Comparison of ENCODE assay signal across 8 mouse cellular contexts in the genomic region with DNA sequence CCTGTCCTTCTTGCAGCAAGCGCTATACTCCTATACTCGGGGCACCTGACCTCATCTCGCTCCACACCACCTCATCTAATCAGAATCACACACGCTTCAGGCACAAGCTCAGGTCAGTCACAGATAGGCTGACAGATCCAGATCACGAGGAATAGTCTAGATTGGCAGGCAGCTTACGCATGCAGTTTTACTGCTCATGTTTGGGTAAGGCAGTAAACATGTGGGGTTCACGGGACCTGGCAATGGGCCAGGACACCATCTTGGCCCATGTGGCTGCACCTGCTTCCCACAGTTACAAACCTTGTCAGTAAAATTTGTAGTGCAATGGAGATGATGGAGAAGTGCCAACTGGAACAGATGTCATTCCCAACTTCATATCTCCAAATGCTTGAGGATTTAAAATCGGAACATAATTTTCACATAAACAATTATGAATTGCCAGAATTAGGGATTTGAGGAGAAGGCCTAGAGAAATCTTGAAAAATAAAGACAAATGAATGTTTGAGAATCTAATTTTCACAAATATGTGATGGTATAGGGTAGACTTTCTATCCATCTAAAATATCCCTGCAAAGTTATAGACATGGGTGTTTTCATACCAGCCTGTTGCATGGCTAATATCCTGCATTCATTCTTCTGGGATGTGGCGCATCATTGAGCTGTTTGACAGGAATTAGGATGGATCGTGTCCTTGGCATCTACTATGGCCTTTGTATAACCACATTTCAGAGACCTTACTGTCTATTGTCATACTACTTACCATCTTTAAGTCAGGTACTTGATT.
DNase-seq lines count a peak whose midpoint lies in the region; ATAC-seq and TF ChIP-seq lines count a peak whose summit lies in the region.

No protein-coding gene starts in this region.

- TF ChIP-seq POLR2A in myocyte (IDR thresholded peaks at IDR 0.05; ENCODE audit: insufficient read length, low read depth), result no peak
- TF ChIP-seq POLR2A in kidney, adult 2 months (IDR thresholded peaks at IDR 0.05; ENCODE audit: low read depth, low read length), result no peak

- no peak for TF ChIP-seq CTCF in kidney, adult 2 months (conservative IDR thresholded peaks at IDR 0.05; ENCODE audit: insufficient read depth, insufficient read length, low read depth, low read length)

- no peak overlapping the region for H3ac ChIP-seq in myocyte (ENCODE audit: control insufficient read depth, insufficient read length)

- no peak for DNase-seq in forebrain, embryonic 11.5 days (ENCODE audit: low spot score)
- DNase-seq in cerebellum, adult 18-20 months, result peak; percentile 74 to 83
- peak; percentile 7 for DNase-seq in gastrocnemius, postnatal 25 days
- DNase-seq in liver, result no peak
- DNase-seq in kidney, adult 2 months, result no peak
- no peak for DNase-seq in urinary bladder, adult 2 months (ENCODE audit: low spot score)

- 87% methylated on average over 10 of the region's 10 CpGs for WGBS in forebrain, embryonic 13.5 days
- 91% methylated on average over 10 of the region's 10 CpGs for WGBS in forebrain, embryonic 11.5 days
- 90% methylated on average over 10 of the region's 10 CpGs for WGBS in kidney, adult 2 months

- no peak overlapping the region for H3K9ac ChIP-seq in forebrain, embryonic 13.5 days
- H3K9ac ChIP-seq in forebrain, embryonic 11.5 days (ENCODE audit: low read length), result no peak overlapping the region

- H3K36me3 ChIP-seq in forebrain, embryonic 13.5 days (ENCODE audit: poor library complexity, severe bottlenecking), result no peaks in the 10 kb centered on the region
- no peaks in the 10 kb centered on the region for H3K36me3 ChIP-seq in forebrain, embryonic 11.5 days (ENCODE audit: control insufficient read depth, insufficient read depth, low read length)
- H3K36me3 ChIP-seq in myocyte (ENCODE audit: control insufficient read depth, insufficient read depth), result no peaks in the 10 kb centered on the region
- H3K36me3 ChIP-seq in kidney, adult 2 months (ENCODE audit: control insufficient read depth, insufficient read depth, low read length), result no peaks in the 10 kb centered on the region

- peak; percentile 91 for ATAC-seq in forebrain, embryonic 13.5 days
- no peak for ATAC-seq in forebrain, embryonic 11.5 days (replicated peaks; ENCODE audit: low FRiP score)

- no peaks in the 10 kb centered on the region for H3K27me3 ChIP-seq in forebrain, embryonic 13.5 days
- no peaks in the 10 kb centered on the region for H3K27me3 ChIP-seq in forebrain, embryonic 11.5 days (ENCODE audit: control insufficient read depth, insufficient read depth, low read length)
- no peaks in the 10 kb centered on the region for H3K27me3 ChIP-seq in myocyte (ENCODE audit: control insufficient read depth, insufficient read depth, insufficient read length)
- no peaks in the 10 kb centered on the region for H3K27me3 ChIP-seq in kidney, adult 2 months (replicated peaks; ENCODE audit: control insufficient read depth, insufficient read depth, low read length)

- no peaks in the 10 kb centered on the region for H3K79me2 ChIP-seq in myocyte (ENCODE audit: control insufficient read depth, insufficient read depth)

- H3K9me3 ChIP-seq in forebrain, embryonic 13.5 days (replicated peaks), result peaks cover 18% of the 10 kb centered on the region
- no peaks in the 10 kb centered on the region for H3K9me3 ChIP-seq in forebrain, embryonic 11.5 days (ENCODE audit: control insufficient read depth, low read length)

- no peak overlapping the region for H3K4me2 ChIP-seq in forebrain, embryonic 13.5 days
- H3K4me2 ChIP-seq in forebrain, embryonic 11.5 days (ENCODE audit: low read depth, low read length, severe bottlenecking), result no peak overlapping the region
- H3K4me2 ChIP-seq in myocyte (ENCODE audit: low read depth), result peak overlapping the region; percentile 44

- no peak overlapping the region for H3K27ac ChIP-seq in forebrain, embryonic 13.5 days
- no peak overlapping the region for H3K27ac ChIP-seq in forebrain, embryonic 11.5 days (ENCODE audit: low read depth, low read length)
- H3K27ac ChIP-seq in kidney, adult 2 months (ENCODE audit: insufficient read depth, low read depth, low read length), result no peak overlapping the region

- no peak overlapping the region for H3K4me3 ChIP-seq in forebrain, embryonic 13.5 days
- H3K4me3 ChIP-seq in forebrain, embryonic 11.5 days (ENCODE audit: low read depth, low read length), result no peak overlapping the region
- H3K4me3 ChIP-seq in myocyte, result no peak overlapping the region
- H3K4me3 ChIP-seq in kidney, adult 2 months (ENCODE audit: insufficient read depth, low read depth, low read length), result no peak overlapping the region

- no peaks in the 10 kb centered on the region for H3K4me1 ChIP-seq in forebrain, embryonic 13.5 days
- no peaks in the 10 kb centered on the region for H3K4me1 ChIP-seq in forebrain, embryonic 11.5 days (replicated peaks; ENCODE audit: control insufficient read depth, insufficient read depth, low read length)
- H3K4me1 ChIP-seq in kidney, adult 2 months (ENCODE audit: control insufficient read depth, insufficient read depth, low read length), result no peaks in the 10 kb centered on the region

TF ChIP-seq in myocyte, 11 proteins besides CTCF, POLR2A, EP300 and RAD21:
- TF ChIP-seq TCF12 (IDR thresholded peaks at IDR 0.05; ENCODE audit: insufficient read depth, poor library complexity, severe bottlenecking) (no peak), REST (IDR thresholded peaks at IDR 0.05; ENCODE audit: insufficient read depth, insufficient read length) (no peak), CEBPB (IDR thresholded peaks at IDR 0.05; ENCODE audit: insufficient read depth, poor library complexity, severe bottlenecking) (no peak), E2F4 (IDR thresholded peaks at IDR 0.05; ENCODE audit: insufficient read depth) (no peak), TCF3 (IDR thresholded peaks at IDR 0.05; ENCODE audit: insufficient read length, low read depth) (no peak), POLR2AphosphoS2 (IDR thresholded peaks at IDR 0.05; ENCODE audit: insufficient read length, low read depth) (no peak), MYOG (IDR thresholded peaks at IDR 0.05; ENCODE audit: control insufficient read depth in 1 of 3, insufficient read depth in 1 of 3, insufficient read length in 2 of 3, low read depth in 2 of 3) (no peak), MAX (IDR thresholded peaks at IDR 0.05; ENCODE audit: low read depth) (no peak), MYOD1 (IDR thresholded peaks at IDR 0.05; ENCODE audit: control insufficient read depth in 1 of 3, insufficient read length in 2 of 3, low read depth in 2 of 3) (no peak), USF1 (IDR thresholded peaks at IDR 0.05; ENCODE audit: low read depth) (no peak), SRF (IDR thresholded peaks at IDR 0.05; ENCODE audit: control insufficient read depth, insufficient read length, low read depth) (no peak)

Comparison
In these comparisons a context has a peak if more than half of its experiments do, and no peak if none do; other contexts are left out.
1. DNase-seq: peak in cerebellum, adult 18-20 months (2 of 2) and gastrocnemius, postnatal 25 days (single experiment); none in forebrain, embryonic 11.5 days (single experiment), liver (single experiment), kidney, adult 2 months (single experiment) and urinary bladder, adult 2 months (single experiment).